Comparison of ENCODE assay signal across 20 mouse cellular contexts in the genomic region with DNA sequence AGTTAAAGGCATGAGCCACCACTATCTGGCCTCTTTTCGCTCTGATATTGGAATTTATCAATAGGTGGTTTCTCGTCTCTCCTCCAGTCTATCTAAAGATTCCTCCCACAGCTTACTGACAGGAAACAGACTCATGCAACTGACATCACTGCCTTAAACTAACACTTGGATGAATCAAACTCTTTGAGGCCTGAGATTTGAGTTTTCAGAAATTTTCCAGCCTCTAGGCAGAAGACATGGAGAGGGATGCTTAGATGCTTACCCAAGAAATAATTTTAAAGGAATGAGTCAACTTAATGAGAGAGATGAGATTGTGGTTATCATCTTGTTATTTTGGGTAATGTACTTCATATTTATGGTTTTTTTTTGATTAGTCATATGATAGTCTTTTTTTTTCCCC. TPM values are rescaled to one million over a fixed set of nuclear protein-coding genes. Genes with fewer than 3 reads are reported as not detected.
"Had no signal": no experiment of that assay in that cellular context is flagged by ENCODE, and none has a peak within 500 bp of the region (broad histone marks: within the 10 kb centered on the region; RNA-seq: fewer than 3 reads in every experiment).

No protein-coding gene starts in this region.

- H3K36me3 ChIP-seq: liver, embryonic 13.5 days; midbrain, embryonic 12.5 days; midbrain, embryonic 15.5 days had no signal

- H3K4me3 ChIP-seq: left cerebral cortex, adult 2 months; liver, embryonic 13.5 days; midbrain, embryonic 12.5 days; midbrain, embryonic 15.5 days had no signal

- DNase-seq: kidney, adult 2 months; layer of hippocampus, postnatal 36 days; liver, embryonic 13.5 days; lung, adult 2 months; lung, postnatal 14 days; lung, postnatal 4 days; thymus, adult 18-20 months; thymus, postnatal 36 days had no signal

- H3K27me3 ChIP-seq: liver, embryonic 13.5 days; midbrain, embryonic 12.5 days; midbrain, embryonic 15.5 days had no signal

- ATAC-seq: midbrain, embryonic 15.5 days had no signal

- H3K4me2 ChIP-seq: liver, embryonic 13.5 days; midbrain, embryonic 12.5 days; midbrain, embryonic 15.5 days had no signal

RNA-seq across cellular contexts. Expression of a gene that starts 3.2 kb away (rescaled TPM):
- total RNA-seq: layer of hippocampus, postnatal 36 days; left cerebral cortex, adult 2 months; monocyte, adult 5-6 weeks had no signal
- polyA plus RNA-seq: neural tube, embryonic 14.5 days had no signal

RNA-seq across cellular contexts. Expression of a gene that starts 16.8 kb away (rescaled TPM):
- total RNA-seq: liver, adult 2 months; monocyte, adult 5-6 weeks had no signal
- polyA plus RNA-seq: limb, embryonic 11.5 days had no signal

RNA-seq across cellular contexts. Expression of a gene that starts 35.7 kb away (rescaled TPM):
- total RNA-seq: layer of hippocampus, postnatal 10 days; layer of hippocampus, postnatal 36 days; left cerebral cortex, adult 2 months; left cerebral cortex, postnatal 10 days; left cerebral cortex, postnatal 36 days; liver, adult 2 months; megakaryocyte, adult 5-6 weeks; monocyte, adult 5-6 weeks had no signal
- polyA plus RNA-seq: kidney, embryonic 14.5 days; limb, embryonic 11.5 days; liver, adult 2 months; liver, embryonic 13.5 days; lung, adult 2 months had no signal
